Mouse (Mus musculus) common myeloid progenitor, adult 5-6 weeks (primary cell): ENCODE data around the gene Chrna1. TPM values are rescaled to one million over a fixed set of nuclear protein-coding genes. Genes with fewer than 3 reads are reported as not detected.

Source experiments
- ATAC-seq: replicated peaks from 2 replicates; pipeline ENCODE4 v1.8.0; 2016; ENCODE audit warnings: low read depth, mild to moderate bottlenecking, moderate TSS enrichment, inconsistent platforms; ENCODE audit not compliant: poor library complexity, severe bottlenecking
- total RNA-seq: library from RNA; stranded (forward); fragments of 200-1000, 187-1606 nt; gene quantifications from 2 replicates; pipeline ENCODE4 v1.2.3, GENCODE M21; 2017

Chrna1 gene
- total RNA-seq: not detected in 2 replicates

DNA sequence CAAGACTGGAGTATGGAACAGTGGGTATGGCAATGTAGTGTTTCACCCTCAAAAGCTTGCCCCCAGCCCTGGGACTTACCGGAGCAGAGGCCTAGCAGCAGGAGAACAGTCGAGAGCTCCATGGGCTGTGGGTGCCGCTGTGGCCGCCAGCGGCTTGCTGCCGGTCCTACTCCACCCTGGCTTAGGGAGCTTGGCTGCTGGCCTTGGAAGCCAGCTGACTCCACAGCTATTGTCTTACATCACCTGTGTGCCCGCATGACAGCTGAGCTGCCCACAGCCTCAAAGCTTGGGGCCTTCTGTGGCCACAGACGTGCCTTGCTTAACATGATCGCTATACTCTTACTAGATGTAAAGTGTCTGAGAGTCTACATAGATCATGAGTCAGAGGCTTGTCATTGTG is at the start of gene Chrna1:
Gene Chrna1, minus strand, starts transcription at position 173 of the 400 bp plus-strand sequence.
- no peak for ATAC-seq

DNA sequence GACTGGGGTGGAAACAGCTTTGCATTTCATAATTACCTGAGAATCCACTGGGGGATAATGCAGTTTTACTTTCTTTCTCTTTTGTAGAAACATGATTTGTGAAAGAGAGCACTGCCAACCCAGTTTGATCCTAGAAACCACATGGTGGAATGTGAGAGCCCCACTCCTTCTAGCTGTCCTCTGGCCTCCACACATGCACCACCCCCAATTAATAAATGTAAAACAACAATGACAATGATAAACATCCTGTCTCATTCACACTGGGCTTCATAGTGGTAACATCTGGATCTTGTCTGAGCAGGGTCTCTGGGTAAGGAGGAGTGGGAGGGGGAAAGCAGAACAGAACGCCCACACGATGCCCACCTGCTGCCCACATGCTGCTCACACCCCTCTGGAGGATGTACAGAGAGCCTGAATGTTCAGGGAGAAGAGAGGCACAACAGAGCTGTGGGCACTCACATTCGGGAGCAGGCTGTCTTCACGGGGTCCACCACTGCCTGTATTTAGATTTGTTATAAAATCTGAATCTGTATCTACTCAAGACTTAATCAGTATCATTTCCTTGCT is 38.4 kb upstream of the Chrna1 start:
- ATAC-seq: no peak

- ATAC-seq: no peak
Observed at GRCm38 (mm10) chr2:73616434-73617057, 36.4 kb upstream of the Chrna1 start.

- no peak for ATAC-seq
Observed at GRCm38 (mm10) chr2:73615456-73615855, 35.3 kb upstream of the Chrna1 start.

DNA sequence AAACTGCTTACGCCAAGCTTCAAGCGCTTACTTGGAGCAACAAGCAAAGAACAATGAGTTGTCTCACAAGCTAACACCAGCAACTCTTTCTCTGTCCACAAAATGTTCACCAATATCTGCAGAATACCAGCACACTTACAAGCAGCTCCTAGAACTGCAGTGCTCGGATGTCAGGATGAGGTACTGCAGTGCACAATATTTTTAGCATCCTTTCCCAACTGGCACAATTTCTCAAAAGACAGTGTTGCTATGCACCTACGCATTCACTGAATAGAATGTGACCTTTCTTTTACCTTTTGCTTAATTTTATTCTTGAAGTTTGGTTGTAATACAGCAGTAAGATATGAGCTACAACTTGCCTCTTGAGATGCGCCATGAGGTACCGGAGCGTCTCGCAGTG is 34.2 kb upstream of the Chrna1 start:
- no peak for ATAC-seq

GRCm38 (mm10) chr2:73612941-73613340 is 32.8 kb upstream of the Chrna1 start:
- no peak for ATAC-seq

- ATAC-seq: peak; percentile 29; the same call in 1 of the 2 replicates
Observed at GRCm38 (mm10) chr2:73612367-73612914, 32.3 kb upstream of the Chrna1 start.

GRCm38 (mm10) chr2:73611798-73612197 is 31.7 kb upstream of the Chrna1 start:
- ATAC-seq: no peak

GRCm38 (mm10) chr2:73609724-73610210 is 29.6 kb upstream of the Chrna1 start:
- no peak for ATAC-seq

GRCm38 (mm10) chr2:73609067-73609723 is 29.1 kb upstream of the Chrna1 start:
- ATAC-seq: no peak

- ATAC-seq: no peak
Observed at GRCm38 (mm10) chr2:73608391-73608790, 28.3 kb upstream of the Chrna1 start.

DNA sequence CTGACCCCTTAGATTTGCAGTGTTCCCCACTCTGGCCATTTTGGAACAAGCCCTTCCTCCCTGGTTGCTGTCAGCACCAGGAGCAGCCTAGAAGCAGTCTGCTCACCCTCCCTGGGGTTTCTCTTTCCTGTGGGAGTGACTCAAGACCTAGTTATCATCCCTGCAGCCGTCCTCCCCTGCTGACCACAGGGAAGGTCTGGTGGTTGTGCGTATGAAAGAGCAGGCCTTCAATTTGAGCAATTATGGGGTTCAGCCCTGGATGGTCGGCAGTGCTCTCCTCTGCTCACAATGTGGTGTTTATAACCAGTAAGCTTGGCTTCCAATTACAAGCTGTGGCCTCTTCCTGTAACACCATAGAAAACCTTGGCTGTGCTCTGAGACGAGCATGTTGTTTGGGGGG is 27.5 kb upstream of the Chrna1 start:
- peak; percentile 79 for ATAC-seq

GRCm38 (mm10) chr2:73607146-73607545 is 27.0 kb upstream of the Chrna1 start:
- no peak for ATAC-seq

DNA sequence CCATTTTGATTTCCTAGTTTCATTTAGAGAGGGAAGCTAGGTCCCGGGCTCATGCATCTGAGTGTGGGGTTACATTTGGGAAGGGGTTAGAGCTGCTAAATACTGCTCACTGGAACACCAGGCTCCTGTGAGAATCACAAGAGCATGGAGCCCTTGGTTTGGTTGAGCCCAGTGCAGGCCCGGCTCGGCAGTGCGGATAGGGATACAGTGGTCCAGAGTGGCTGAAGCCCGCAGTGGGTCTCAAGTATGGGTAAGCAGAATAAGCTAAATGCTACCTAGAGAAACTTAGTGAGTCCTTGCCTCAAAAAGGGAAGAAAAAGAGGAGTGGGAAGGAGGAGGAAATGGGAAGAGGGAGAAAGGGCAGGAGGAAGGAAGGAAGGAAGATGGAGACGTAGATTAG is 26.5 kb upstream of the Chrna1 start:
- ATAC-seq: no peak

- ATAC-seq: no peak
Observed at GRCm38 (mm10) chr2:73605077-73605476, 24.9 kb upstream of the Chrna1 start.

- ATAC-seq: no peak
Observed at GRCm38 (mm10) chr2:73604579-73604978, 24.4 kb upstream of the Chrna1 start.

- ATAC-seq: no peak
Observed at GRCm38 (mm10) chr2:73600650-73601049, 20.5 kb upstream of the Chrna1 start.

DNA sequence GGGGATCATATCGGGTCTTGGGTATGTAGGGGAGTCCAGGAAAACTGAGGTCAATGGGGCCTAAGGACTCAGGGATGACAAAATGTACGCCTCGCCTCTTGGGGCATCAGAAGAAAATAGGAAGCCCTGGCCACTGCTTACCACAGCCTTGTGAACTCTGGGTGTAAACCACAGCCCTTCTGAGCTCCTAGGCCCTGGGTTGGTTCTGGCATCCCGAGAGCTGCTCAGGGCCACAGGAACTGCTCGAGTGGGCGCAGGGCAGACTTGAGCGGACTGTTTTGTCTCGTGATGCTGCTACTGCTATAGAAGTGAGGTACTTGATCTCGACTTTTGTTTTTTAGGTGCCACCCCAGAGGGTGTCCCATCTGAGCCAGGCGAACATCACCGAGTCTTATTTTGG is 17.6 kb upstream of the Chrna1 start:
- ATAC-seq: 0 out of 2 replicates have a peak, but pooled peaks have one; percentile 32

GRCm38 (mm10) chr2:73596786-73597185 is 16.6 kb upstream of the Chrna1 start:
- ATAC-seq: no peak; the same call in 1 of the 2 replicates

- no peak for ATAC-seq
Observed at GRCm38 (mm10) chr2:73596326-73596725, 16.2 kb upstream of the Chrna1 start.

DNA sequence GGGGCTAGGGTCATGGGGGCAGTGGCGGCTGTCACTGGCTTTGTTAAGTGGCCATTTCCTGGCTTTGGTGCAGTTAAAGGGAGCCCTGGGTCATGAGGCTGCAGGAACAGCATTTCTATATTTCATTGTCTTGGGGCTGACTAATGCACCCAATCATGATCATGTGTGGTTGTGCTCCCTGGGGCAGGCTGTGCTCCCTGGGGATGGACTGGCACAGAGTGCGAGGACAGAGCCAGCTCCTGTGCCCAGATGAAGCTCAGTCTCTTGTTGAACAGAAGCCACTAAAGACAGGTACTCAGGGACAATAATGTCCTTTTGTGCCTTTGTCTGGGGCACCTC is 12.9 kb upstream of the Chrna1 start:
- ATAC-seq: no peak
